Mouse (Mus musculus) heart, adult 2 months (tissue): ENCODE results near the gene Adam11.

Source experiments
- CTCF ChIP-seq: fragments of 200-600 bp; IDR thresholded peaks from 2 replicates; pipeline ENCODE4 v1.8.1; 2022; ENCODE audit warnings: antibody characterized with exemption, mild to moderate bottlenecking, moderate library complexity
- EP300 ChIP-seq: fragments of 200-500 bp; IDR thresholded peaks from 2 replicates; pipeline ENCODE4 v1.6.1; 2011; ENCODE audit warnings: low read depth, low read length, control low read depth; ENCODE audit not compliant: insufficient read depth
- POLR2A ChIP-seq: fragments of 200-500 bp; IDR thresholded peaks from 2 replicates; pipeline ENCODE4 v1.6.1; 2011; ENCODE audit warnings: mild to moderate bottlenecking, low read depth, low read length, control low read depth; ENCODE audit not compliant: insufficient read depth

DNA sequence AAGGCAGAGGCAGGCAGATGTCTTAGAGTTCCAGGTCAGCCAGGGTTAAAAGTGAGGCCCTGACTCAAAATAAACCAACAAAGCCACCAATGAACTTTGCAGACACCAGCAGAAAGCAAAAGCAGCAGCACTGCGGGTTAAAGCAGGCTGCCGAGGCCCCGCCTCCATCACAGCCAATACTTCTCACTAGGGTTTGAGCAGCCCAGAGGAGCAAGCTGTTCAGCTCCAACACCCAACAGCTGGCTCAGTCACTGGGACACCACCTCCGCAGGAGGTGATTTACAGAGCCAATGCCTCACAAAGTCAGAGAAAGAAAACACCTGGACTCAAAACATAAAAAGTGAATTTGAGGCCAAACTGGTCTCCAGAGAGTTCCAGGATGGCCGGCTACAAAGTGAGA, 42.2 kb downstream of the Adam11 start:
- TF ChIP-seq POLR2A (no peak), EP300 (no peak), CTCF (no peak)
